Mouse (Mus musculus): ENCODE results near the gene Gm17657. TPM values are rescaled to one million over a fixed set of nuclear protein-coding genes. Genes with fewer than 3 reads are reported as not detected.

The Gm17657 gene
- polyA plus RNA-seq, 1 experiment from 2014 or later, result not detected

DNA sequence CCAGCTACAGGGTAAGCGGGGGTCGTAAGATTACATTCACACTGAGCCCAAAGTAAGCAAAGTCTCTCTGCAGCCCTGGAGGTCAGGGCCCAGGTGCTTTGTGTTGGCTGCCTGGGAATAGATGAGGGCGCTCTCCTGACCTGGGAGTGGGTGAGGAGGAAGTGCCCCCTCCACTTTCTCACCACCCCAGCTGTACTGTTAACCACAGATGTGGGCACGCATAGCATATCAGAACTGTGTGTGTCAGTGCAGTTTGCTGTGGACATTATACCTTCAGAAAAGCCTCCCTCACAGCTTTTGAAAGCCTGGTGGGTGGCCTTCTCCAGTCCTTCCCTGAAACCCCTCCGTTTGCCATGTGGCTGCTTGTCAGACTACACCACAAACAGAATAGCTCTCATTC, 34.9 kb upstream of the Gm17657 start:
- ATAC-seq (replicated peaks; ENCODE audit: extremely low read depth, insufficient read depth, low FRiP score), result 0 out of 2 replicates have a peak, but pooled peaks have one; percentile 29
- H3K27ac ChIP-seq (ENCODE audit: low read length), result no peak overlapping the region
- H3K9ac ChIP-seq (ENCODE audit: low read length), result no peak overlapping the region
- no peak overlapping the region for H3K4me2 ChIP-seq (ENCODE audit: low read depth, low read length)
- 78% methylated on average over 5 of the region's 5 CpGs for WGBS
- H3K4me3 ChIP-seq (ENCODE audit: low read length), result no peak overlapping the region
- no peaks in the 10 kb centered on the region for H3K9me3 ChIP-seq (replicated peaks; ENCODE audit: control insufficient read depth, low read length)
- H3K36me3 ChIP-seq (ENCODE audit: control insufficient read depth, insufficient read depth), result peaks cover 2% of the 10 kb centered on the region; the same call in 1 of the 2 replicates
- peaks cover 5% of the 10 kb centered on the region for H3K4me1 ChIP-seq (ENCODE audit: control insufficient read depth, insufficient read depth, low read length)
- H3K27me3 ChIP-seq (ENCODE audit: control insufficient read depth, insufficient read depth, low read length), result no peaks in the 10 kb centered on the region

DNA sequence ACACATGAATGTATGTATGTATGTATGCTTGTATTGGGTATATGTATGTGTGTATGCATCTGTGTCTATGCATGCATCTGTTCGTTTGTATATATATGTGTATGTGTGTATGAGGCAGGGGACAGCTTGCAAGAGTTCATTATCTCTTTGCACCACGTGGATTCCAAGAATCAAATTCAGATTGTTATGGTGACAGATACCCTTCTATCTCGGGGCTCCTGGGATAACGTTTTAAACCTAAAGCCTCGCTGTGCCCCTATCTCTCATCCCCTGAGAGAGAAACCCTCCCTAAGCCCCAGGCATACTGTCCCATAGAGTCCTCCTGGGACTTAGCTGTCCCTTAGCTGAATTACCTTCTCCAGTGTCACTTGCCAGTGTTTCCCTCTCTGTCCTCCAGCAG, 34.1 kb upstream of the Gm17657 start:
- ATAC-seq (replicated peaks; ENCODE audit: extremely low read depth, insufficient read depth, low FRiP score), result no peak
- 74% methylated on average over 5 of the region's 5 CpGs for WGBS
- H3K36me3 ChIP-seq (ENCODE audit: control insufficient read depth, insufficient read depth), result peaks cover 8% of the 10 kb centered on the region

DNA sequence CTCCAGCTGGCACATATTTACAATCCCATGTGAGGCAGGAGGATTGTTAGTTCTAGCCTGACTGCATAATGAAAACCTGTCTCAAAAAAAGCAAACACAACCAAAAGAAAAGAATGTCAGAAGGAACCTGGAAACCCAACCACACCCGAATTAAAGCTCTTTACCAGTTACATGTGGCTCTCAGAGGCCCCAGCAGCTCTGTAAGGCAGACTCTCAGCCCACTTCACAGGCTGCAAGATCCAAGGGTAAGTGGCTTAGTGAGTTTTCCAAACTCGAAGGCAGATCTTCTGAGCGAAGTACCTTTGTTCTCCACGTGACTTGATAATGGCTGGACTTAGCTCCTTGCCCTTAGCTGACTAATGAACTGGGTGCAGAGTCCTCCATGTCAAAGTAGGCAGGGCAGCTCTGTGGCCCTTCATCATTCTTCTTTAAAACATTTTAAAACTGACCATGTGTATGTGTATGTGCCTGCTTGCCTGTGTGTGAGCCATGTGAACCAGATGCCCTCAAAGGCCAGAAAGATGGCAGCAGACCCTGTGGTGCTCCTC, 30.2 kb upstream of the Gm17657 start:
- Histone ChIP-seq H3K27me3 (ENCODE audit: control insufficient read depth, insufficient read depth, low read length) (no peaks in the 10 kb centered on the region), H3K4me2 (ENCODE audit: low read depth, low read length) (no peak overlapping the region), H3K36me3 (ENCODE audit: control insufficient read depth, insufficient read depth) (peaks cover 18% of the 10 kb centered on the region), H3K4me1 (ENCODE audit: control insufficient read depth, insufficient read depth, low read length) (peaks cover 8% of the 10 kb centered on the region), H3K9ac (ENCODE audit: low read length) (no peak overlapping the region), H3K9me3 (replicated peaks; ENCODE audit: control insufficient read depth, low read length) (no peaks in the 10 kb centered on the region), H3K4me3 (ENCODE audit: low read length) (no peak overlapping the region), H3K27ac (ENCODE audit: low read length) (no peak overlapping the region)
- WGBS, result 71% methylated on average over 4 of the region's 4 CpGs
- ATAC-seq (replicated peaks; ENCODE audit: extremely low read depth, insufficient read depth, low FRiP score), result no peak

More for the DNA sequence above, 34.1 kb upstream of the Gm17657 start:
- Histone ChIP-seq H3K27ac (ENCODE audit: low read length) (no peak overlapping the region), H3K4me1 (ENCODE audit: control insufficient read depth, insufficient read depth, low read length) (no peaks in the 10 kb centered on the region), H3K4me2 (ENCODE audit: low read depth, low read length) (no peak overlapping the region), H3K4me3 (ENCODE audit: low read length) (no peak overlapping the region), H3K9ac (ENCODE audit: low read length) (no peak overlapping the region), H3K9me3 (replicated peaks; ENCODE audit: control insufficient read depth, low read length) (no peaks in the 10 kb centered on the region), H3K27me3 (ENCODE audit: control insufficient read depth, insufficient read depth, low read length) (no peaks in the 10 kb centered on the region)

GRCm38 (mm10) chr17:29569831-29570230, 20.4 kb upstream of the Gm17657 start:
- no peak for ATAC-seq (replicated peaks; ENCODE audit: extremely low read depth, insufficient read depth, low FRiP score)
- H3K27ac ChIP-seq (ENCODE audit: low read length), result no peak overlapping the region
- no peaks in the 10 kb centered on the region for H3K9me3 ChIP-seq (replicated peaks; ENCODE audit: control insufficient read depth, low read length)
- H3K4me2 ChIP-seq (ENCODE audit: low read depth, low read length), result no peak overlapping the region
- no peaks in the 10 kb centered on the region for H3K27me3 ChIP-seq (ENCODE audit: control insufficient read depth, insufficient read depth, low read length)
- no peak overlapping the region for H3K4me3 ChIP-seq (ENCODE audit: low read length)
- H3K9ac ChIP-seq (ENCODE audit: low read length), result no peak overlapping the region
- 88% methylated on average over 6 of the region's 6 CpGs for WGBS
- peaks cover 28% of the 10 kb centered on the region for H3K36me3 ChIP-seq (ENCODE audit: control insufficient read depth, insufficient read depth)
- H3K4me1 ChIP-seq (ENCODE audit: control insufficient read depth, insufficient read depth, low read length), result peaks cover under 1% of the 10 kb centered on the region; the same call in 1 of the 2 replicates

DNA sequence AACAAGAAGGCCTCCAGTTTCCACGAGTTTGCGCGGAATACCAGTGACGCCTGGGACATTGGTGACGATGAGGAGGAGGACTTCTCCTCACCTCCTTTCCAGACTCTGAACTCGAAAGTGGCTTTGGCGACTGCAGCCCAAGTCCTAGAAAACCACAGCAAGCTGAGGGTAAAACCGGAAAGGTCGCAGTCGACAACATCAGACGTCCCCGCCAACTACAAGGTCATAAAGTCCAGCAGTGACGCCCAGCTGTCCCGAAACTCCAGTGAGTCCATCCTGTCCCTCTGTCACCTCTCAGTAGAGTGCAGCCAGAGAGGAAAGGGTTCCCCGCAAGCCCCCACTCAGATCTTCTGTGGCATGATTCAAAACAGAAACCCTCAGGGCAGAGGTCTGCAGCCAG, 19.0 kb upstream of the Gm17657 start:
- H3K4me2 ChIP-seq (ENCODE audit: low read depth, low read length), result no peak overlapping the region
- WGBS, result 86% methylated on average over 15 of the region's 15 CpGs
- peaks cover 29% of the 10 kb centered on the region for H3K36me3 ChIP-seq (ENCODE audit: control insufficient read depth, insufficient read depth)
- H3K9me3 ChIP-seq (replicated peaks; ENCODE audit: control insufficient read depth, low read length), result no peaks in the 10 kb centered on the region
- H3K27me3 ChIP-seq (ENCODE audit: control insufficient read depth, insufficient read depth, low read length), result no peaks in the 10 kb centered on the region
- H3K9ac ChIP-seq (ENCODE audit: low read length), result no peak overlapping the region
- no peaks in the 10 kb centered on the region for H3K4me1 ChIP-seq (ENCODE audit: control insufficient read depth, insufficient read depth, low read length)
- H3K27ac ChIP-seq (ENCODE audit: low read length), result no peak overlapping the region
- no peak overlapping the region for H3K4me3 ChIP-seq (ENCODE audit: low read length)
- ATAC-seq (replicated peaks; ENCODE audit: extremely low read depth, insufficient read depth, low FRiP score), result no peak

- Histone ChIP-seq H3K4me2 (ENCODE audit: low read depth, low read length) (no peak overlapping the region), H3K36me3 (ENCODE audit: control insufficient read depth, insufficient read depth) (peaks cover 15% of the 10 kb centered on the region), H3K27me3 (ENCODE audit: control insufficient read depth, insufficient read depth, low read length) (no peaks in the 10 kb centered on the region), H3K4me3 (ENCODE audit: low read length) (no peak overlapping the region), H3K27ac (ENCODE audit: low read length) (no peak overlapping the region), H3K4me1 (ENCODE audit: control insufficient read depth, insufficient read depth, low read length) (no peaks in the 10 kb centered on the region), H3K9me3 (replicated peaks; ENCODE audit: control insufficient read depth, low read length) (no peaks in the 10 kb centered on the region), H3K9ac (ENCODE audit: low read length) (no peak overlapping the region)
- 96% methylated on average over 5 of the region's 5 CpGs for WGBS
- no peak for ATAC-seq (replicated peaks; ENCODE audit: extremely low read depth, insufficient read depth, low FRiP score)
These were observed 16.1 kb upstream of the Gm17657 start for GRCm38 (mm10) chr17:29565521-29565920.

DNA sequence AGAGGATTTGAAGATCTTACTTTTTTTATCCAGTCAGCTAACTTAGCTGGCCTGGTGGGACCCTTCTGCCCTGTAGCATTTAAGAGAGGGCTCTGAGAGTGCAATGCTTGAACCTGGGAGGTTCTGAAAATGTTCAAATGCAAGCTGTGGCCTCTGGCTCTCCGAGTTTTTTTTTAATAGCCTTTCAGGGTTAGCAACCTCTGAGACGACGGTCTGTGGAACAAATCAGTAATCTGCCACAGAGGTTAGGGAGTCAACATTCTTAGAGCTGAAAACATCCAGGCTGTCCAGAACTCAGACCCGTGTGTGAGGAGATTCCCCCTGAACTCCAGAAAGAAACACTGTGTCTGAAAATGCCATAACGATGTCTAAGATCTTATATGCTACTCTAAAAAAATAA, 9.0 kb upstream of the Gm17657 start:
- ATAC-seq (replicated peaks; ENCODE audit: extremely low read depth, insufficient read depth, low FRiP score), result no peak
- peaks cover 8% of the 10 kb centered on the region; the same call in 1 of the 2 replicates for H3K36me3 ChIP-seq (ENCODE audit: control insufficient read depth, insufficient read depth)
- H3K9ac ChIP-seq (ENCODE audit: low read length), result no peak overlapping the region
- peaks cover 3% of the 10 kb centered on the region; the same call in 1 of the 2 replicates for H3K9me3 ChIP-seq (replicated peaks; ENCODE audit: control insufficient read depth, low read length)
- H3K27ac ChIP-seq (ENCODE audit: low read length), result no peak overlapping the region
- 76% methylated on average over 5 of the region's 5 CpGs for WGBS
- peaks cover 10% of the 10 kb centered on the region for H3K4me1 ChIP-seq (ENCODE audit: control insufficient read depth, insufficient read depth, low read length)
- no peaks in the 10 kb centered on the region for H3K27me3 ChIP-seq (ENCODE audit: control insufficient read depth, insufficient read depth, low read length)
- H3K4me3 ChIP-seq (ENCODE audit: low read length), result no peak overlapping the region
- no peak overlapping the region for H3K4me2 ChIP-seq (ENCODE audit: low read depth, low read length)

DNA sequence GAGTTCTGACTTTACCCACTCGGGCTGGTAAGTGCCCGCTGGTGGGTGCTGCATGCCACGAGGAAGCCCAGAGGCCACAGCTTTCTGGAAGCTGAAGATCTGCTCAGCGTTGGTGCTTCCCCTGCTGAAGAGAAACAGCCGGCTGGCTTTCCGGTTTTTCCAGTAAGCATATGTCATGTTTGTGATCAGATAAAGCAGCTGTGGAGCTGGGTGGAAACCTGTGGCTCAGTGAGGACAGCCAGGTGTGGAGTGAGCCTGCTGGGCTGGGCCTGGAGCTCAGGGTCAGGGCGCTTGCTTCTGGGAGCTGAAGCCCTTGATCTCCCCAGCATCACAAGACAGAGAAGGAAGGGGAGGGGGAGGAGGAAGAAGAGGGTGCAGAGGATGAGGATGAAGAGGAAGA, 7.5 kb upstream of the Gm17657 start:
- H3K9ac ChIP-seq (ENCODE audit: low read length), result no peak overlapping the region
- 56% methylated on average over 7 of the region's 7 CpGs for WGBS

DNA sequence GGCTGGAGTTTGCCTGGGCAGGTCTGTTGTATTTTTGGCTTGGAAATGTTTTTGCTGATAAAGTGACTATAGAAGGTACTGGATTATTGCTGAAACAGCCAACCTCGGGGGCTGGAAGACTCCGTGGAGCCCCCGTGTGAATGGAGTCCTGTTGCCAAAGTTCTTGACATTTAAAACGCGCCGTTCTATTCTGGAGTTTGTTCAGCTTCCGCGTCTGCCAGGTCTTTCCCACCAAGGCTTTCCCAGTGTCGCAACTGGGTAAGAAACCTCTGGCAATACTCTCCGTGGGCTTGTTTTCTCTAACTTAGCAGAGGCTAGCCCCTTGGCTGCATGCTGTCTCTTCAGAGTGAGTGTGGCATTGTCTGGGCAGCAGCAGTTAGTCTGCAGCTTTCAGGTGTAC, 7.0 kb upstream of the Gm17657 start:
- WGBS, result 57% methylated on average over 10 of the region's 10 CpGs
- Histone ChIP-seq H3K4me2 (ENCODE audit: low read depth, low read length) (no peak overlapping the region), H3K4me3 (ENCODE audit: low read length) (no peak overlapping the region), H3K27me3 (ENCODE audit: control insufficient read depth, insufficient read depth, low read length) (no peaks in the 10 kb centered on the region), H3K9ac (ENCODE audit: low read length) (no peak overlapping the region), H3K36me3 (ENCODE audit: control insufficient read depth, insufficient read depth) (peaks cover 4% of the 10 kb centered on the region; the same call in 1 of the 2 replicates), H3K4me1 (ENCODE audit: control insufficient read depth, insufficient read depth, low read length) (peaks cover 10% of the 10 kb centered on the region), H3K27ac (ENCODE audit: low read length) (peak overlapping the region; percentile 54; the same call in 1 of the 2 replicates), H3K9me3 (replicated peaks; ENCODE audit: control insufficient read depth, low read length) (peaks cover 3% of the 10 kb centered on the region; the same call in 1 of the 2 replicates)
- ATAC-seq (replicated peaks; ENCODE audit: extremely low read depth, insufficient read depth, low FRiP score), result no peak

More for the DNA sequence above, 7.5 kb upstream of the Gm17657 start:
- H3K4me2 ChIP-seq (ENCODE audit: low read depth, low read length), result no peak overlapping the region
- H3K27ac ChIP-seq (ENCODE audit: low read length), result peak overlapping the region; percentile 54; the same call in 1 of the 2 replicates
- H3K36me3 ChIP-seq (ENCODE audit: control insufficient read depth, insufficient read depth), result peaks cover 4% of the 10 kb centered on the region; the same call in 1 of the 2 replicates
- H3K4me3 ChIP-seq (ENCODE audit: low read length), result no peak overlapping the region
- no peak for ATAC-seq (replicated peaks; ENCODE audit: extremely low read depth, insufficient read depth, low FRiP score)
- peaks cover 3% of the 10 kb centered on the region; the same call in 1 of the 2 replicates for H3K9me3 ChIP-seq (replicated peaks; ENCODE audit: control insufficient read depth, low read length)
- H3K27me3 ChIP-seq (ENCODE audit: control insufficient read depth, insufficient read depth, low read length), result no peaks in the 10 kb centered on the region
- peaks cover 10% of the 10 kb centered on the region for H3K4me1 ChIP-seq (ENCODE audit: control insufficient read depth, insufficient read depth, low read length)

Measured in heart, embryonic 16.5 days (tissue).